Mouse (Mus musculus): ENCODE measurements at regions not wholly inside any gene's neighbourhood (a gene's known extent, or its start where the extent isn't known, plus 50 kb on each side); places are given as distances from the start of the nearest gene placed in this dataset.

DNA sequence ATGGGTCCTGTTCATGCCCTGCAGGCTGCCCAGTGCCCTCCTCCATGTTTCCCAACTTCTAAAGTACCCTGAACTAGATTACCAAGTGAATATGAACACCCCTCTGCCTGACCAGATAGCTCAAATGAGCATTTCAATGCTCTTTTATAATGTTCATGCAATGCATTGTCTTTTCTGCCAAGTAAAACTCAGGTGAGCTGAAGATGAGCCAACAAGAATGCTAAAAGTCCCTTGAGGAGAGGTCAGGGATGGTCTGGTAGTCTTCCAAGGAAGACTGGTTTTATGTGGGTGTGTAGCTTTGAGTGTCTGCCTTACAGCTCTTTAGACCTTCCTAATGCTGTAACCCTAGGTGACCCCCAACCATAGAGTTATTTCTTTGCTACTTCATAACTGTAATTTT is 58.0 kb upstream of the Abca12 start:
- no peak for DNase-seq (ENCODE audit: low spot score)

DNA sequence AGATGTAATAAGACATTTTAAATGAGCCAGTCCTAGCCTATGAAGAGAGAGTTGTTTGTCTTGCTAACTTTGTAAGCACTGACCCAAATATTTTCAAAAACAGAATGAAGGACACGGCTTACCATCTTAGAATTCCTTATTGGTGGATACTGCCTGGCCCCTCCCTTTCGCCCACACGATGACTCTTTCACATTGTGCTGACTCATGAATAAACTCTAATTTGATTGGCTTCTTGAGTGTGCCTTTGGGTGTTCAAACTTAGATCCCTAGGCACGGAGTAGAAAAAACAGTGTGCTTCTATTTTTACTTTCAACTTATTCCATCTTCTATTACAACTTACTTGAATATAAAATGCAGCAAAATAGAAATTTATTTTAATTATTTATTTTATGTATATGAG is 68.4 kb upstream of the Abca12 start:
- no peak for DNase-seq (ENCODE audit: low spot score)

DNA sequence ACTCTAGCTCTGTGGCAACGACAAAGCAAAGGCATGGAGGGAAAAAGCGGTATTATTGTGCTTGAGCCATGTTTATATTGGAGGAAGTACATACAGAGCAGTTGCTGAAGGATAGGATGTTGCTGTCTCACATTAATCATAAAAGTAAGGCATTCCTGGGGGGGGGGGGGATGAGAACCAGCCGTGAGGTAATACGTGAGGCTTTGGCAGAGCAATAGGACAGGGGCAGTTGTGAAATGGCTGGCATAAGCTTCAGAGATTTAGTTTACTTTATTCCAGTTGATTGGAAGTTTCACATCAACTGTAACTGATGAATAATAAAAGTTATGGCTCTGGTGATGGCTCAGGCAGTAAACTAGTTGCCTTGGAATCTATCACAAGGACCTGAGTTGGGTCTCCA is 62.4 kb upstream of the Atic start:
- no peak for DNase-seq (ENCODE audit: low spot score)

DNA sequence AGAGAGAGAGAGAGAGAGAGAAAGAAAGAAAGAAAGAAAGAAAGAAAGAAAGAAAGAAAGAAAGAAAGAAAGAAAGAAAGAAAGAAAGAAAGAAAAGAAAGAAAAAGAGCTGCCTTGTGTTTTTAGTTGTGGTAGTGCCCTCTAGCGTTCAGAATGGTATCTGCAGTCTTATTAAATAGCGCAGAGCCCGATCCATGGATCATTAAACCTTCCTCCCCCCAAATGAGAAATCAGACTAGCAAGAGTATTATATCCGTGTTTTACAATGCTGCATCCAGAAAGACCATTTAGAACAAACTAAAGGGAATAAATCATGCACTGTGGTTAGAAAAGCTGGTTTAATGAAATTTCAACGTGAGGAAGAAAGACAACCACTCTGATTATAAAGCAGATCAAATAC is 51.1 kb upstream of the Atic start:
- peak; percentile 9 for DNase-seq (ENCODE audit: low spot score)

DNA sequence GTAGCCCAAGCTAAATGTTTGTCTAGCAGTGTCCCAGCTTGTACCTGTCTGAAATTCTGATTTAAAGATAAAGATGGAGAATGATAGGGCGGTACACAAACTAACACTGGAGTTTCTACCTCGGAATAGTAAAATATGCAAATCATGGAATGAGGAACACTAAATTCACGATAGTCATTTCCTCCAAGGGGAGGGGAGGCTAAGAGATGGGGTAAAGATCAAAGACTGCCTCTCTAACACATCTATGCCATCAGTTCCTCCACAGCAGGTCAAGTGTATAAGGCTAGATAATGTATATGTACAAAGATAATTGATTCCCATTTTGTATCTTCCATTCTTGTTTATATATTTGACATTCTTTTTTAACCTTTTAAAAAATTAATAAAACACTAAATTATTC is 50.4 kb upstream of the Atic start:
- no peak for DNase-seq (ENCODE audit: low spot score)
